Mouse (Mus musculus) layer of hippocampus, adult 18-20 months (tissue): ENCODE data around the gene Ing5. TPM values are rescaled to one million over a fixed set of nuclear protein-coding genes. Genes with fewer than 3 reads are reported as not detected.
"Not testable (repeated sequence)": the region's sequence is repeated elsewhere in the genome, so short reads cannot be mapped to it uniquely, and the experiment has no call there.

Source experiments
- DNase-seq, 2 experiments: peaks; one replicate each; pipeline ENCODE4 v3.0.0; 2022; ENCODE audit warnings: low spot score in 2 of 2
- long read RNA-seq: library from polyadenylated mRNA; stranded (forward); transcript quantifications from one replicate; pipeline ENCODE4 v2.0.0, GENCODE M21; 2021
- total RNA-seq, 2 experiments: library from RNA; stranded (reverse); gene quantifications; 2 replicates each; pipeline ENCODE4 v1.2.3; 2021

Ing5 gene
- 10 to 100 TPM; 12.6 to 14.7 TPM for total RNA-seq
- long read RNA-seq, full-length matches to known transcripts = 7 of 11 reads
- long read RNA-seq, partial matches to known transcripts = 1 of 11 reads
- long read RNA-seq, other reads (novel, unspliced or antisense) = 3 of 11 reads

- DNase-seq = peak; percentile 99 to 100
Measured at GRCm38 (mm10) chr1:93803556-93804507, at the start of gene Ing5. TSS of gene Ing5 (plus strand) at chr1:93803965.

GRCm38 (mm10) chr1:93754573-93755290, 49.0 kb upstream of the Ing5 start, which contains the start of gene Thap4:
TSS of gene Thap4 (minus strand) at chr1:93754864.
- DNase-seq = peak; percentile 91 to 95

GRCm38 (mm10) chr1:93755291-93755610, 48.5 kb upstream of the Ing5 start:
- DNase-seq = no peak

DNA sequence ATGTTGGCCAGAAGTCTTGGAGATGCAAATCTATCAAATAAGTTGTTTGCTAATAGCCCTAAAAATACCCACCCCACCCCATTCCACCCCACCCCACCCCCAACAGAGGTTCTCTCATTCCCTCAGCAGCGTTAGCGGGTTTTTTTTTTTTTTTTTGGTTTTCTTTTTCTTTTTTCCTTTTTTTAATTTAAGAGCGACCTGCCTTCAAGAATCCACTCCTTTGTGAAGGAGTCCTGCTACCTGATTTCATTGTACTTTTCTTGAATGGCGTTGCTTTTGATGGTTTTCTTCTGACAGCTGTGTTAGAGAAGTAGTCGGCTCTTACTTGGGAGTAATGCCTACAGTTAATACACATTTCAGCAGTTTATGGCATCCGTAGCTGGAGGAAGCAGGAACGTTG, 48.1 kb upstream of the Ing5 start:
- DNase-seq = no peak

DNA sequence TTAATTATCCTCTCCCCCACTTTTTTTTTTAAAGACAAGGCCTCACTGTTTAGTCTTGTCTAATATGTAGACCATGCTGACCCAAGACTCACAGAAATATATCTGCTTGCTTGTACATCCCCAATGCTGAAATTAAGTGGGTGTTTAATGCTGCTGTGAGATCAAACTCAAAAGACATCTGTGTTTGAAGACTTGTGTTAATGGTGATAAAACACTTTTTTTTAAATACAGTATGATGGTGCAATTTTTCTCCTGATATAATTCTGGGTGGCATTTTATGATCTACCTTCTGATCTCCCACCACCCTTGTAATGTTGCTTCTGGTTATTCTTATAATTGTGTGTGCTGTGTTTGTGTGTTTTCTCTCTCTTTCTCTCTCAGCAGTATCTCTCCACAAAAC, 47.6 kb upstream of the Ing5 start:
- no peak for DNase-seq

- DNase-seq = no peak
Measured at GRCm38 (mm10) chr1:93760076-93760475, 43.7 kb upstream of the Ing5 start.

- DNase-seq = not testable (repeated sequence)
Measured at GRCm38 (mm10) chr1:93763531-93763930, 40.2 kb upstream of the Ing5 start.

GRCm38 (mm10) chr1:93764871-93765591, 38.7 kb upstream of the Ing5 start:
- no peak for DNase-seq

GRCm38 (mm10) chr1:93767600-93767999, 36.2 kb upstream of the Ing5 start:
- no peak for DNase-seq

- DNase-seq = no peak
Measured at GRCm38 (mm10) chr1:93769901-93770300, 33.9 kb upstream of the Ing5 start.

DNA sequence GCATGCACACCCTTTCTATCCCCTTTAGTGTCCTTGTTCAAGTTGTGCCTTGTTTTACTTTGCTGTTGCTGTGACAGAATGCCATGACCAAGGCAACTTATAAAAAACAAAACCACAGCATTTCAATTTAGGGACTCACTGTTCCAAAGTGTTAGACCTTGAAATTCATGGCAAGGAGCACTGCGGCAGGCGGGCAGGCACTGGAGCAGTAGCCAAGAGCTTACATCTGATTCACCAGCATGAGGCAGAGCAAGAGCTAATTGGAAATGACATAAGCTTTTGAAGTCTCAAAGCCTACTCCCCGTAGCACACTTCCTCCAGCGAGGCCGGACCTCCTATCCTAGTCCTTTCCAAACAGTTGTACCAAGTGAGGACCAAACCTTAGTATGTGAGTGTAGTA, 27.1 kb upstream of the Ing5 start:
- DNase-seq = no peak

GRCm38 (mm10) chr1:93786912-93787311, 16.9 kb upstream of the Ing5 start:
- DNase-seq = no peak

DNA sequence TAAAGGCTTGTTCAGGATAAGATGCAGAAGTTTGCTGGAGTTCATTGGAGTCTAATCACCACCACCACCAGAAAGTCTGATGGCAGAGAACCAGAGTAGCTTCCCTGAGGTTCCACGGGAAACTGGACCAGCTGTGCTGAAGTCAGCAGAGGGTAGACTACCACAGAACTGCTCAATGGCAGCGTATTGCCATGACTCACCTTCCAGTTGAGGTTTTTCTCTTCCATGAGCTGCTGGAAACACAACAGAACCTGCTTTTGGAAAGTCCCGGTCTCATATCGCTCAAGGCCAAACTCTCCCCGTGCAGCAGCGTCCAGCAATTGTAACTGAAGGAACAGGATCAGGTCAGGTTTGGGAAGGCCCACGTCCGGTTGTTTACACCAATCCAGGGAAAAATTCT, 9.2 kb upstream of the Ing5 start:
- DNase-seq = no peak

DNA sequence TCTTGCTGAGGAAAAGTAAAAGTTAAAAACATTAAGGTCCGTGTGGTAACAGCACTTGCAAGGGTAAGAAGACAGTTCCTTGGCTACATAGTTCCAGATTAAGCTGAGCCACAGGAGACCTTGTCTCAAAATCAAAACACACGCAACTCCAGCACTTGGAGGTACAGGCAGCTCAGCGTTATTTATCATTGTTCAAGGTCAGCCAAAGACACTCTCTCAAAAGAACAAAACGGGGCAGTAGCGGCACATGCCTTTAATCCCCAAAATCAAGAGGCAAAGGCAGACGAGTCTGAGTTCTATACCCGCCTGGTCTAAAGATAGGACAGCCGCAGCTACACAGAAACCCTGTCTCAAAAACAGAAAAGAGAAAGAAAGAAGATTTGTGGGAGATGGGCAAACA, 7.9 kb upstream of the Ing5 start:
- DNase-seq = no peak

GRCm38 (mm10) chr1:93800670-93801503, 2.9 kb upstream of the Ing5 start:
- no peak for DNase-seq

DNA sequence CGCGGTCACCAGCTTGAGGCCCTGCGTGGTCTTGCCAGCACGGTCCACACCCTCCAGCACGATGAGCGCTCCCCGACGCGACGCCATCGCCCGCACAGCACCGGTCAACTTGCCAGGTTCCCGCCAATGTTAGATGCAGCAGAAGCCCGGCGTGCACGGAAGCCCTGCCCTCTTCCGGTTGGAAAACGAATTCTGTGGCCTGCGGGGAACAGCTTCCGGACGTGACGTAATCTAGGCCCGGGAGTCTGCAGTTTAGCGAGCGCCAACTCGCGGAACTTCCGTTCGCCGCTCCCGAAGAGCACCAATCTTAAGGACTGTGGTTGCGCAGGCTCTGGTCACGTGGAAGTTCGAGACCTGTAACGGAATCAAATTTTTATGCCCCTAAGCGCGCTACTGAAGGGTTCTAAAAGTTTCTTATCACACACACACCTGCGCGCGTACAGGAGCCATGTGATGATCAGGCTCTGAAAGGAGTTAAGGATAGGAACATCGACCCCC, 2.0 kb upstream of the Ing5 start, which contains the start of gene Dtymk:
Gene Dtymk, minus strand, starts transcription at position 194 of the 498 bp plus-strand sequence.
- DNase-seq = peak; percentile 93 to 95

DNA sequence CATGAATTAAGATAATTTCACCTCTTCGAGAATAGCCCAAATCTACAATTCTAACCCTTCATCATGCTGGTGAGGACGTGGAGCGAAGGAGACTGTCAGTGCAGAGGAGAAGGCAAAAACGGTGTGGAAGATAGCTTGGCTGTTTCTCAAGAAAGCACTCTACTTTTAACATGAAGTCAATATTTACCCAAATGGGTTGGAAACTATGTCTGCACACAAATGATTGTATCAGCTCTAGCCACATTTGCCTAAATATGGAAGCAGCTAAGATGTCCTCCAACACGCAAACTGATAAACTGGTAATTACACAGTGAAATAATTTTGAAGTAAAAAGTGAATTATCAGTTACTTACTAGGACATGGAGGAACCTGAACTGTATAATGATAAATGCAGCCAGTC, 994 bp upstream of the Ing5 start:
- DNase-seq = no peak

DNA sequence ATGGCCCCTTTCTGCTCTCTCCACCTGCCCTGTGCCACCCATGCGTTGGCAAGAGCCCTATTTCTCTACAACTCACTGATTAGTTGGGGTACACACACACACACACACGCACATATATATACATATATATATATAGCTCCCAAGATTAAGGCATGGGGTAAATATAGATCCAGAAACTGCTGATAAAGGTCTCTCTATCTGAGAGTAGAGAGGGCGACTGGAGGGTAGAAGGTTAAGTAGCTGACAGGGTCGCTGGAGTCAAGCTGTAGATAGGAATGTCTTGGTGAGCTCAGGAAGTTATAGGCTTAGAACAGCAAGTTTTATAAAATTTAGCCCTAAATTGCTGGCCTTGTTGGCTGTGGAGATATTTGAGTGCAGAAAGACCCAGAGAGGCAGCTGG, 1.1 kb downstream of the Ing5 start:
- no peak for DNase-seq

- no peak for DNase-seq
Measured at GRCm38 (mm10) chr1:93805221-93805951, 1.6 kb downstream of the Ing5 start.

GRCm38 (mm10) chr1:93808871-93809270, 5.1 kb downstream of the Ing5 start:
- DNase-seq = no peak
